Mouse (Mus musculus) cortical plate, adult 2 months (tissue): ENCODE measurements around the gene 6430531B16Rik. TPM values are rescaled to one million over a fixed set of nuclear protein-coding genes. Genes with fewer than 3 reads are reported as not detected.
A peak's percentile ranks its signal among the peaks of the same experiment; 100 is the strongest.

Source experiments
- H3K27ac ChIP-seq: fragments of 200-500 bp; 2 replicates; pipeline ENCODE4 v1.5.1; 2012; ENCODE audit warnings: low read length, control low read depth, inconsistent platforms; ENCODE audit not compliant: insufficient read depth
- H3K4me1 ChIP-seq: fragments of 200-500 bp; 2 replicates; pipeline ENCODE4 v1.6.1; 2011; ENCODE audit warnings: low read length; ENCODE audit not compliant: control insufficient read depth, insufficient read depth
- H3K4me3 ChIP-seq: fragments of 200-500 bp; 2 replicates; pipeline ENCODE4 v1.5.1; 2011; ENCODE audit warnings: mild to moderate bottlenecking, low read length, control low read depth; ENCODE audit not compliant: insufficient read depth
- CTCF ChIP-seq: fragments of 200-500 bp; IDR thresholded peaks from 2 replicates; pipeline ENCODE4 v1.5.1; 2011; ENCODE audit warnings: mild to moderate bottlenecking, control low read depth, low read length; ENCODE audit not compliant: insufficient read depth; ENCODE audit errors: extremely low read depth
- POLR2A ChIP-seq: fragments of 200-500 bp; IDR thresholded peaks from 2 replicates; pipeline ENCODE4 v1.6.1; 2011; ENCODE audit warnings: mild to moderate bottlenecking, low read length, control low read depth; ENCODE audit not compliant: insufficient read depth; ENCODE audit errors: extremely low read depth
- polyA plus RNA-seq: library from polyadenylated mRNA; depleted of rRNA; stranded (reverse); fragments of >200 nt; gene quantifications from 2 replicates; pipeline ENCODE4 v1.2.3, GENCODE M21; 2012; rRNA removed

Gene 6430531B16Rik
- polyA plus RNA-seq: 1.3 and 1.8 TPM in 2 replicates

DNA sequence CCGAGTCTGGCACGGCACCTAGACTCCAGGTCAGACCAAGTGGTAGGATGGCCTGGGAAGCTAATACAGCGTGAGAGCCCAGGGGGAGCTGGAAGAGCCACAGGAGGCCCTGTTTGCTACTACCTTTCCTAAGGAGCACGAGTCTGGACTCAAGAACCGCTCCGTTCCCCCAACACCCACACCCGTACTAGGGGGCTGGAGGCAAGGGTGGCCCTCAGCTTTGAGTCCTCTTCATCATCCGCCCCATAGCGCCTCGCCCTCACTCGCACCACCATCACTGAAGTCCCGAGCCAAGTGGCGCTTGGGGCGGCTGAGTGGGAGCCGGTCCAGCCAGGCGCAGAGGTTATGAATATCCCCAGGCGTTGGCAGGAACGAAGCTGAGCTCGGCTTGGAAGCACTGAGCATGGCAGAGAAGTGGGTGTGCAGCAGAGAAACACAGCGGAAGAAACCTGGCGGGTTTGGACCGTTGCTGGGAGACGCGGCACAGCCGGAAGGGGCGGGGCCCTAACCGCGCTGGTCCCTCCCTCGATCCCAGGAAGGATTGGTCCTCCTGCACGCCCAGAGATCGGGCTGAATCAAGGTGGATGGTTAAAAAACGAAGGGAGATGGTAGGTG is at the start of gene 6430531B16Rik:
6430531B16Rik (minus strand) TSS at position 478 of the 615 bp plus-strand sequence.
- Histone ChIP-seq H3K4me3 (peak within 1 kb of the TSS; percentile 23), H3K27ac (peak within 1 kb of the TSS; percentile 1; the same call in 1 of the 2 replicates), H3K4me1 (no peaks in the 10 kb centered on the region)
- TF ChIP-seq CTCF: no peak
- TF ChIP-seq POLR2A: peak; percentile 85; the same call in 1 of the 2 replicates

DNA sequence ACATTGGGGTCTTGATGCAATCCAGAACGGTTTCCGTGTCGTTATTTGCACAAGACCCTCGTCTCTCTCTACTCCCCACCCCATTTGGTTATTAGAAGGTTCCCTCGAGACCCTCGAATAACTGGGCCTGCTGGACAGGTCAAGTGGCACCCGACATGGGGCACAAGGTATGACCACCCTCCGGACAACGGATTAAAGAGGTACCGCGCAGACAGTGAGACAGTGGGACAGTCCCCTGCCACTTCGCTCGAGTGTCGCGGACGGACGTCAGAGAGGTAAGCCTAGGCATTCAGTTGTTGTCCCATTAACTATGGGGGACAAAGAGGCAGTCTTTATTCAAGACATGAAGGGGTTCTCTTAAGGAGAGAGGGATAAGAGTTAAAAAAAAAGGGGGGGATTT is 32.8 kb upstream of the 6430531B16Rik start:
- Histone ChIP-seq H3K4me1 (no peaks in the 10 kb centered on the region), H3K27ac (no peak overlapping the region), H3K4me3 (no peak overlapping the region)
- no peak for TF ChIP-seq CTCF
- TF ChIP-seq POLR2A: no peak

DNA sequence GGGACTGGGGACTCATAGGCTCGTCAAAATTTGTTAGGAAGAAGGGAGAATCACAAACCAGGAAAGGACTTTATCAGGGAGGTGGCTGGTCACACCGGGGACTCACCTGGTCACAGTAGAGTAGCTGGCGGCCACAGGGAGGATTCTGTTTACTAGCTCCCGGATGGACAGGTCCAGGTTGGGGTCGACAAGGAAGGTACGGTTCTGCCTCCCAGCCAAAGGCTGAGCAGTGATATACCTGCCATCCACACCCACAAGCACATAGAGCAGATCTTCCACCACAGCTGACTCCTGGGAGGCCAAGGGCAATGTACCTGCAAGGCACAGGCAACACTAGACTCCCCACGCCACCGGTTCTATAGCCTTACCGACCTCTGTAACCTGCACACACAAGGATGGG is 29.2 kb upstream of the 6430531B16Rik start:
- no peaks in the 10 kb centered on the region for H3K4me1 ChIP-seq
- H3K4me3 ChIP-seq: no peak overlapping the region
- H3K27ac ChIP-seq: no peak overlapping the region
- no peak for TF ChIP-seq POLR2A
- TF ChIP-seq CTCF: no peak

DNA sequence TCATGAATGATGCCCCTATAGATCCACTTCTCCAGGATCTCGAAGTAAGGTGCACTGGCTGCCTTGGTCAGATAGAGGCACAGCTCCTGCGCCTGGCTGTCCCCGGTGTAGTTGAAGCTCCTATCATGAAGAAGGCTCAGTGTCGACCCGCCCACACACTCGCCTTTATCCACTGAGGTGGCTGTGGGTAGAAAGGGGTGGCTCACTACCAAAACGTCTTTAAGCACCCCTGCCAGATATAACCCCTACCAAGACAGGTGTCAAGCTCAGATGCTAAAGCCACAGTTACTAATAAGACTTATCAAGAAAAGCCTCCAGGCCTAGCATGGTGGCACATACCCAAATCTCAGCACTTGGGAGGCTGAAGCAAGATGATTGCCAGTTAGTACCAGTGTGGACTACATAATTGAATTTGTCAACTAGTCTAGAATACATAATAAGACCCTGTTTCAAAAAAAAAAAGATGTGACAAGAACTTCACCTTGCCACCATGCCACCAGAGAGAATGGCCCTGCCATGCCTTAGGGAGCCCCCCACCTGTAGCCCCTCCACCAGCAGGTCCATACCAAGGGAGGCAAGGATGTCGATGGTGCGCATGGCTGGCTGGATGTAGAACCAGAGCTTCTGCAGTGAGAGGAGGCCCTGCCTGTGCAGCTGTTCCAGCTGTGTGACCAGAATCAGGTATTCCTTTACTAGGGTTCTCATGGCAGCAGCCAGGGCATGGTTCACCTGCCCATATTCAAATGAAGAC is 28.5 kb upstream of the 6430531B16Rik start:
- TF ChIP-seq POLR2A (no peak), CTCF (no peak)
- H3K27ac ChIP-seq: no peak overlapping the region
- no peaks in the 10 kb centered on the region for H3K4me1 ChIP-seq
- H3K4me3 ChIP-seq: no peak overlapping the region

DNA sequence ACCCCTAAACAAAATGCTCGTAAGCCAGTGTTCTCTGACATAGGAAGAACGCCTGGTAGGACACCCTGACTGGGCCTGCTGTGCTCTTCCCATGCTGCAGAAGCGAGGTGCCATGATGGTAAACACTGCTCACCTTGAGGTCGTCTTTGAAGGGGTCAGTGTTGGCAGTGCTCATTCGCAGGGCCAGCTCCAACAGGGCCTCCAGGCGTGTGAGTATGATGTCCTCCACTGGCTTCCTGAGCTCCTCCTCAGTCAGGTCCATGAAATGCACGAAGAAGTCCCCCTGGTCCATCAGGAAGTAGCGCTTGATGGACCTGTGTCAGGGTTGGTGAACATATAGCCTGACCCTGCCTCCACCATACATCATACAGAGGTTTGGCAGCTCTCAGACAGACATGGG is 26.1 kb upstream of the 6430531B16Rik start:
- Histone ChIP-seq H3K4me3 (no peak overlapping the region), H3K4me1 (no peaks in the 10 kb centered on the region), H3K27ac (no peak overlapping the region)
- TF ChIP-seq CTCF: no peak
- TF ChIP-seq POLR2A: no peak

DNA sequence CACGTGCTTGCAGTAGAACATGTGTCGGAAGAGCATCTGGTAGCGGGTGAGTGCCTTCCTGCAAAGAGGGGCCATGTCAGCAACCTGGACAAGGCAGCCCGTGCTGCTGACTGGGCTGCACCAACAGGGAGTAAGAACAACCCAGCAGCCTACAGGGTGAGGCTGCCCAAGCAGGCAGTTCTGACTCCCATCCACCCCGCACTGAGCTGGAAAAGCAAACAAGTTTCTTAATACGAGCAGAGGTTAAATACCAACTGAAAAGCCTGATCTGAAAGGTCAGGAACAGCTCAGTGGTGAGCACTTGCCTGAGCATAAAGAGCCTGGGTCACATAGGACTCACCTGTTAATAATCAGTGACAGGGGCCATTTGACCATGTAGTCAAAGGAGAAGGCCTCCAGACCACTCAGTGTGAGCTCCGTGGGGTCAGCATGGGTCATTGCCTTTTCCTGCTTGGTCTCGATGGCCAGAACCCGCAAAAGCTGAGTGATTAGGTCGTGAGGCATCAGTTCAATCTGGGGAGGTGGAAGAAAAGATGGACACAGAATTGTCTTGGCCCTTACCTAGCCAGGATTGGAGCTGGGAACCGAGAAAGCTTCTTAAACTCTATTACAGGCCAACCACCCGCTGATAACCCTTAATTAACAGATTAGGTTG is 22.7 kb upstream of the 6430531B16Rik start:
- TF ChIP-seq POLR2A: no peak
- no peak for TF ChIP-seq CTCF

DNA sequence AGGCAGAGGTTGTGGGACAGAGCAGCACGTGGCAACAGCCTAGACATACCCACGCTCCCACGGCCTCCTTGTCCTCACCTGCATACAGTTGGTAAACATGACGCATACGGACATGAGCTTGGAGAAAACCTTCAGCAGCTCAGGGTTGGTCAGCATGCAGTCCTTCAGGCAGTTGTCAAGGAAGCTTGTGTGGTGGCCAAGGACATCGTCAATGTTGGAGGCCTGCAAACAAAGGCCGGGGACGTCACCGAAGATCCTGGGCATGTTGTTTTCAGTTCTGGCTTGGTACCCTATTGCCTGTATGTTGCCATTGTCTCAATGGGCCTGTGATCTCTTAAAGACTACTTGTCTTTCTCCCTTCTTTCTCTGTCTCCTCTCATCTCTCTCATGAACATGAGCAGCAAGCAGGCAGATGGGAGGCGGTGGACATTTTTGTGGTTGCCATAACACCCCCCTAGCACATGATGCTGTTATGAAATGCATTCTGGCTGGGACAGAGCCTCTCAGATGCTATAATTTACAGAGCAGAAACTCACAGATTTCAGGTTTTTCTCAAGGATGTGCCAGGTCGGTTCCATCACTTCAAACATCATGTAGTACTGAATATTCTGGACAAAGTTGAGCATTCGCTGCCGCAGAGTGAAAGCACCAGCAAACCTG is 20.3 kb upstream of the 6430531B16Rik start:
- Histone ChIP-seq H3K4me1 (peaks cover 9% of the 10 kb centered on the region), H3K4me3 (no peak overlapping the region), H3K27ac (peak overlapping the region; percentile 67; the same call in 1 of the 2 replicates)
- TF ChIP-seq POLR2A: 0 out of 2 replicates have a peak, but pooled peaks have one; percentile 25
- no peak for TF ChIP-seq CTCF

More for the DNA sequence above, 22.7 kb upstream of the 6430531B16Rik start:
- H3K4me3 ChIP-seq: no peak overlapping the region
- H3K27ac ChIP-seq: no peak overlapping the region
- peaks cover 4% of the 10 kb centered on the region for H3K4me1 ChIP-seq

DNA sequence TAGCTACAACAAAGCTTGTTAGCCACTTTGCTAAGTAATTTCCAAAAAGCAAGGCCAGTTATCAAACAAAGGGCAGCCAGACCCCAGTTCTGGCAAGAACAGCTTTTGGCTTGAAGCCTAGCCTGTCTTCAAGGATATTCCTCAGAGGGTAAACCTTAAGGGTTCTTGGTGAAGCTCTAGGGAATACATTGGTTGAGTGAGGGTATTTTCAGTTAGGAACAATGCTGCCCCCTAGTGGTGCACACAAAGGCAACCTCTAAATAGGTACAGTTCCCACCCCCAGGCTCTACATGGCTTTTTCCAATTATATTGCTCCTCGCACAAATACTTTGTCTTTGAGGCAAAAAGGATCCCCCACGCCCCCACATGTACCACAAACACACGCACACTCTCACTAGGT is 16.1 kb upstream of the 6430531B16Rik start:
- Histone ChIP-seq H3K27ac (no peak overlapping the region), H3K4me3 (no peak overlapping the region), H3K4me1 (peaks cover 9% of the 10 kb centered on the region)
- no peak for TF ChIP-seq POLR2A
- peak; percentile 66 for TF ChIP-seq CTCF

DNA sequence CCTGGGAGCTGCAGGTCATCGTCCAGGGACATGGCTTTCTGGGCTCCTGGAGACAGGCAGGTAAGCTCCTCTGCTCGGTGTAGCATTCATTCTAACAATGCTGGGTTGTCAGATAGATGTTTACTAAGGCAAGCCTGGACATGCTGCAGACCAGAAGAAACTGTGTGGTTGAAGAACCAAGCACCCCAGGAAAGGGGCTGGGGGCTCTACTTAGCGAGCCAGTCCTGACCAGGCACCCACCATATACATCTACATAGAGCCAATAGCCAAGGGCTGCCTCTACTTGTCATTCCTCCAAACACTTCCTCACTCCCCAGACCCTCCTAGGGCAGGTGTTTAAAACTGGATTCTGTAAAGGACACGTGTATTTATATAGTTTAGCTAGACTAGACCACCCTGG is 15.6 kb upstream of the 6430531B16Rik start:
- Histone ChIP-seq H3K4me3 (no peak overlapping the region), H3K4me1 (peaks cover 8% of the 10 kb centered on the region), H3K27ac (no peak overlapping the region)
- no peak for TF ChIP-seq POLR2A
- TF ChIP-seq CTCF: no peak
